Mouse (Mus musculus) liver, embryonic 15.5 days (tissue): ENCODE results near the gene Lmx1b. TPM values are rescaled to one million over a fixed set of nuclear protein-coding genes. Genes with fewer than 3 reads are reported as not detected.

ENCODE experiments used
- ATAC-seq: fragments of 200-750 bp; cut with Nextera tagmentation; 2 replicates; pipeline ENCODE4 v1.8.0; 2017; ENCODE audit warnings: moderate number of reproducible peaks, mild to moderate bottlenecking, moderate library complexity; ENCODE audit not compliant: insufficient read depth
- H3K27ac ChIP-seq: fragments of 300-500 bp; sonication (generic); replicated peaks from 2 replicates; pipeline ENCODE4 v1.5.1; 2015; ENCODE audit warnings: mild to moderate bottlenecking, inconsistent platforms
- H3K27me3 ChIP-seq: fragments of 300-500 bp; sonication (generic); 2 replicates; pipeline ENCODE4 v1.6.1; 2015; ENCODE audit warnings: mild to moderate bottlenecking, inconsistent platforms
- H3K36me3 ChIP-seq: fragments of 300-500 bp; sonication (generic); replicated peaks from 2 replicates; pipeline ENCODE4 v1.6.1; 2015; ENCODE audit warnings: moderate library complexity, mild to moderate bottlenecking, inconsistent platforms
- H3K4me1 ChIP-seq: fragments of 300-500 bp; sonication (generic); replicated peaks from 2 replicates; pipeline ENCODE4 v1.6.1; 2015; ENCODE audit warnings: inconsistent platforms
- H3K4me2 ChIP-seq: fragments of 300-500 bp; sonication (generic); 2 replicates; pipeline ENCODE4 v1.6.1; 2015; ENCODE audit warnings: moderate library complexity, mild to moderate bottlenecking, inconsistent platforms
- H3K4me3 ChIP-seq: fragments of 300-500 bp; sonication (generic); replicated peaks from 2 replicates; pipeline ENCODE4 v1.5.1; 2015; ENCODE audit warnings: mild to moderate bottlenecking, inconsistent platforms
- H3K9ac ChIP-seq: fragments of 300-500 bp; sonication (generic); 2 replicates; pipeline ENCODE4 v1.6.1; 2015; ENCODE audit warnings: moderate library complexity, mild to moderate bottlenecking, inconsistent platforms
- H3K9me3 ChIP-seq: fragments of 300-500 bp; sonication (generic); replicated peaks from 2 replicates; pipeline ENCODE4 v1.6.1; 2016; ENCODE audit warnings: inconsistent platforms
- WGBS: fragments of 180-500 bp; shearing (Covaris S2); methylation state at CpG from one replicate; pipeline ENCODE4 v1.1.7; 2015; ENCODE audit warnings: mixed read lengths; ENCODE audit not compliant: insufficient replicate concordance; 5-methylcytosine and 5-hydroxymethylcytosine counted together
- polyA plus RNA-seq: library from polyadenylated mRNA; unstranded; fragments of >200 nt; fragmentation: Nextera tagmentation; extraction: Ambion mirVana; gene quantifications from 2 replicates; pipeline ENCODE4 v1.2.1, GENCODE M21; 2015

Gene Lmx1b
- polyA plus RNA-seq, 1 experiment from 2014 or later = not detected

GRCm38 (mm10) chr2:33573075-33573474 is 67.2 kb downstream of the Lmx1b start:
- no peak for ATAC-seq

GRCm38 (mm10) chr2:33571219-33571824 is 69.0 kb downstream of the Lmx1b start:
- Histone ChIP-seq H3K4me2 (no peak overlapping the region), H3K27me3 (peaks cover 60% of the 10 kb centered on the region), H3K4me1 (no peaks in the 10 kb centered on the region), H3K9ac (no peak overlapping the region), H3K36me3 (no peaks in the 10 kb centered on the region), H3K9me3 (no peaks in the 10 kb centered on the region), H3K4me3 (no peak overlapping the region), H3K27ac (no peak overlapping the region)
- no peak for ATAC-seq
- WGBS = 48% methylated on average over 16 of the region's 16 CpGs

More at GRCm38 (mm10) chr2:33573075-33573474, 67.2 kb downstream of the Lmx1b start:
- Histone ChIP-seq H3K27me3 (peaks cover 71% of the 10 kb centered on the region), H3K9me3 (no peaks in the 10 kb centered on the region), H3K4me3 (no peak overlapping the region), H3K36me3 (no peaks in the 10 kb centered on the region), H3K4me2 (no peak overlapping the region), H3K9ac (no peak overlapping the region), H3K27ac (no peak overlapping the region), H3K4me1 (no peaks in the 10 kb centered on the region)
- 70% methylated on average over 7 of the region's 7 CpGs for WGBS

GRCm38 (mm10) chr2:33569698-33570097 is 70.6 kb downstream of the Lmx1b start:
- no peak for ATAC-seq

GRCm38 (mm10) chr2:33569240-33569639 is 71.1 kb downstream of the Lmx1b start:
- H3K9ac ChIP-seq = no peak overlapping the region
- 9% methylated on average over 9 of the region's 9 CpGs for WGBS
- H3K36me3 ChIP-seq = no peaks in the 10 kb centered on the region
- peaks cover 57% of the 10 kb centered on the region for H3K27me3 ChIP-seq
- no peaks in the 10 kb centered on the region for H3K4me1 ChIP-seq
- H3K4me2 ChIP-seq = no peak overlapping the region
- H3K9me3 ChIP-seq = no peaks in the 10 kb centered on the region
- no peak overlapping the region for H3K4me3 ChIP-seq
- H3K27ac ChIP-seq = no peak overlapping the region
- no peak for ATAC-seq

More at GRCm38 (mm10) chr2:33569698-33570097, 70.6 kb downstream of the Lmx1b start:
- no peak overlapping the region for H3K4me3 ChIP-seq
- no peak overlapping the region for H3K27ac ChIP-seq
- H3K27me3 ChIP-seq = peaks cover 59% of the 10 kb centered on the region
- H3K36me3 ChIP-seq = no peaks in the 10 kb centered on the region
- no peak overlapping the region for H3K4me2 ChIP-seq
- H3K9me3 ChIP-seq = no peaks in the 10 kb centered on the region
- H3K4me1 ChIP-seq = no peaks in the 10 kb centered on the region
- 45% methylated on average over 10 of the region's 10 CpGs for WGBS
- H3K9ac ChIP-seq = no peak overlapping the region

- WGBS = 55% methylated on average over 4 of the region's 4 CpGs
- ATAC-seq = no peak
- no peaks in the 10 kb centered on the region for H3K36me3 ChIP-seq
- H3K27ac ChIP-seq = no peak overlapping the region
- no peak overlapping the region for H3K9ac ChIP-seq
- H3K4me2 ChIP-seq = no peak overlapping the region
- H3K27me3 ChIP-seq = peaks cover 39% of the 10 kb centered on the region
- no peak overlapping the region for H3K4me3 ChIP-seq
- H3K4me1 ChIP-seq = no peaks in the 10 kb centered on the region
- no peaks in the 10 kb centered on the region for H3K9me3 ChIP-seq
Measured at GRCm38 (mm10) chr2:33565886-33566285, 74.4 kb downstream of the Lmx1b start.

- Histone ChIP-seq H3K4me3 (no peak overlapping the region), H3K27me3 (peaks cover 34% of the 10 kb centered on the region), H3K27ac (no peak overlapping the region), H3K9ac (no peak overlapping the region), H3K36me3 (no peaks in the 10 kb centered on the region), H3K4me2 (no peak overlapping the region), H3K4me1 (no peaks in the 10 kb centered on the region), H3K9me3 (no peaks in the 10 kb centered on the region)
- ATAC-seq = no peak
- 76% methylated on average over 9 of the region's 9 CpGs for WGBS
Measured at GRCm38 (mm10) chr2:33564748-33565147, 75.6 kb downstream of the Lmx1b start.

- Histone ChIP-seq H3K9me3 (no peaks in the 10 kb centered on the region), H3K4me3 (no peak overlapping the region), H3K27ac (no peak overlapping the region), H3K36me3 (no peaks in the 10 kb centered on the region), H3K4me2 (no peak overlapping the region), H3K9ac (no peak overlapping the region), H3K27me3 (peaks cover 15% of the 10 kb centered on the region), H3K4me1 (no peaks in the 10 kb centered on the region)
- no peak for ATAC-seq
- 10% methylated on average over 6 of the region's 6 CpGs for WGBS
Measured at GRCm38 (mm10) chr2:33559752-33560151, 80.6 kb downstream of the Lmx1b start.

- ATAC-seq = no peak
- Histone ChIP-seq H3K4me3 (no peak overlapping the region), H3K27me3 (peaks cover 14% of the 10 kb centered on the region; the same call in 1 of the 2 replicates), H3K4me2 (no peak overlapping the region), H3K36me3 (no peaks in the 10 kb centered on the region), H3K4me1 (no peaks in the 10 kb centered on the region), H3K27ac (no peak overlapping the region), H3K9ac (no peak overlapping the region), H3K9me3 (no peaks in the 10 kb centered on the region)
- whole genome bisulfite sequencing = 31% methylated on average over 7 of the region's 7 CpGs
Measured at GRCm38 (mm10) chr2:33559334-33559733, 81.0 kb downstream of the Lmx1b start.

GRCm38 (mm10) chr2:33558233-33558632 is 82.1 kb downstream of the Lmx1b start:
- Histone ChIP-seq H3K4me1 (no peaks in the 10 kb centered on the region), H3K27me3 (peaks cover 14% of the 10 kb centered on the region; the same call in 1 of the 2 replicates), H3K4me2 (no peak overlapping the region), H3K4me3 (no peak overlapping the region), H3K9ac (no peak overlapping the region), H3K36me3 (no peaks in the 10 kb centered on the region), H3K27ac (no peak overlapping the region), H3K9me3 (no peaks in the 10 kb centered on the region)
- WGBS = 2% methylated on average over 6 of the region's 6 CpGs
- no peak for ATAC-seq

GRCm38 (mm10) chr2:33555573-33555972 is 84.7 kb downstream of the Lmx1b start:
- Histone ChIP-seq H3K27ac (no peak overlapping the region), H3K4me1 (no peaks in the 10 kb centered on the region), H3K4me3 (no peak overlapping the region), H3K9me3 (no peaks in the 10 kb centered on the region), H3K27me3 (peaks cover 14% of the 10 kb centered on the region; the same call in 1 of the 2 replicates), H3K9ac (no peak overlapping the region), H3K36me3 (no peaks in the 10 kb centered on the region), H3K4me2 (no peak overlapping the region)
- 50% methylated on average over 8 of the region's 8 CpGs for WGBS
- no peak for ATAC-seq

GRCm38 (mm10) chr2:33552672-33553071 is 87.6 kb downstream of the Lmx1b start:
- H3K9ac ChIP-seq = no peak overlapping the region
- 40% methylated on average over 5 of the region's 5 CpGs for WGBS
- H3K36me3 ChIP-seq = no peaks in the 10 kb centered on the region

GRCm38 (mm10) chr2:33547595-33547994 is 92.7 kb downstream of the Lmx1b start:
- Histone ChIP-seq H3K36me3 (no peaks in the 10 kb centered on the region), H3K27ac (no peak overlapping the region), H3K4me3 (no peak overlapping the region), H3K4me2 (no peak overlapping the region), H3K9ac (no peak overlapping the region), H3K9me3 (no peaks in the 10 kb centered on the region), H3K4me1 (0 out of 2 replicates have a peak, but pooled peaks cover 4% of the 10 kb centered on the region), H3K27me3 (peaks cover 50% of the 10 kb centered on the region)
- ATAC-seq = no peak
- WGBS = 56% methylated on average over 2 of the region's 2 CpGs

More at GRCm38 (mm10) chr2:33552672-33553071, 87.6 kb downstream of the Lmx1b start:
- H3K4me2 ChIP-seq = no peak overlapping the region
- no peak overlapping the region for H3K4me3 ChIP-seq
- no peak overlapping the region for H3K27ac ChIP-seq
- peaks cover 4% of the 10 kb centered on the region; the same call in 1 of the 2 replicates for H3K27me3 ChIP-seq
- no peaks in the 10 kb centered on the region for H3K9me3 ChIP-seq
- no peaks in the 10 kb centered on the region for H3K4me1 ChIP-seq
- no peak for ATAC-seq
